Mouse (Mus musculus) Patski (cell line): Measurements from ENCODE around the gene Smarcd3. TPM values are rescaled to one million over a fixed set of nuclear protein-coding genes. Genes with fewer than 3 reads are reported as not detected.
A peak's percentile ranks its signal among the peaks of the same experiment; 100 is the strongest.
"Not testable (repeated sequence)": the region's sequence is repeated elsewhere in the genome, so short reads cannot be mapped to it uniquely, and the experiment has no call there.

Source experiments
- ATAC-seq: fragments of 100-300 bp; one replicate; pipeline ENCODE4 v1.8.0; 2021
- CTCF ChIA-PET: fragments of 350-600 bp; sonication (Branson Sonifier 250); formaldehyde crosslinking; loops from one replicate; lab custom pipeline; 2022; ENCODE audit warnings: inconsistent platforms; lab: Charles Lee
- POLR2A ChIA-PET: fragments of 350-600 bp; sonication (Branson Sonifier 250); formaldehyde crosslinking; loops from one replicate; lab custom pipeline; 2022; ENCODE audit warnings: antibody characterized with exemption, inconsistent platforms; lab: Charles Lee
- DNase-seq: peaks from one replicate; pipeline ENCODE4 v3.0.0-alpha.2; 2011; ENCODE audit warnings: low read depth, low spot score
- H3K27me3 ChIP-seq: fragments of 371-371 bp; one replicate; pipeline ENCODE4 v1.5.1; 2021
- CTCF ChIP-seq: fragments of 100-300 bp; IDR thresholded peaks from one replicate; pipeline ENCODE4 v1.5.1; 2021
- in situ Hi-C: fragments of 300-500 bp; cut with MboI; formaldehyde crosslinking; loops from 3 replicates; pipeline ENCODE4 v1.11.1; 2018; ENCODE audit warnings: low pct_unique_long_range_greater_than_20kb, mixed read lengths
- polyA plus RNA-seq: library from polyadenylated mRNA; unstranded; gene quantifications from one replicate; pipeline ENCODE4 v1.2.3, GENCODE M21; 2021

Gene Smarcd3
- polyA plus RNA-seq, 1 experiment from 2014 or later = 64.3 TPM

DNA sequence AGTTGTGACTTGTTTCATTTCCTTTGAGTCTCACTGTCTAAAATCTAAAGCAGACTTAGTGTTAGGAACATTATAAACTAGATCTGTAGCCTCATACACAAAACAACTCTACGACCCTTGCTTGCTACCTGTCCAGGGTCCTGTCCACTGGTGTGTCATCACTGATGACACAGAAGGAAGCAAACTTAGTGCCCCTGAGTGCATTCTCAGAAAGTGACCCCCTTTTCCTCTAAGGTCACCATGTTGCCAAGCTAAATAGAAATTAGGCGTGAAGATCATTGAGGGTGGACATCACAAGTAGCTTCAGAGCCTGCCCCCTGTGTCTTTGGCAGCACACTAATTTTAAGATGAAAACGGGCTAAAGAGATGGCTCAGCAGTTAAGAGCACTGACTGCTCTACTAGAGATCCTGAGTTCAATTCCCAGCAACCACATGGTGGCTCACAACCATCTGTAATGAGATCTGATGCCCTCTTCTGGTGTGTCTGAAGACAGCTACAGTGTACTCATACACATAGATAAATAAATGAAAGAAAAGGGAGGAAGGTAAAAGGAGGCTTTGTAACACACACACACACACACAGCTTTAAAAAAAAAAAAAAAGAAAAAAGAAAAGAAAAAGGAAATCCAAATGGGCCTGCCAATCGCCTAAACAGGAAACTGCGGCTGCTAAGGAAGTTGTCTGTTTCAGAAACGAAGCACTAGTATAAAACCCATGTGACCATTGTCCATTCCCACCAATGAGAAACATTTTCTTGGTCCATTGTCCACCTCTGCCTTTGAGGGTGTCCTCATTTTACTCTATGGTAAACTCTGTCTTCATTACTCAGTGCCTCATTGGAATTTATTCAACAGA, 45.9 kb downstream of the Smarcd3 start:
- H3K27me3 ChIP-seq = no peaks in the 10 kb centered on the region
- no peak for DNase-seq
- in situ Hi-C loops = no loop called here
- ChIA-PET CTCF (interaction anchor here (2.1 kb wide), 1 partner anchor 19 kb away, joined by 9 read pairs; no protein-coding TSS in a partner anchor), POLR2A (interaction anchor here (0.6 to 1.4 kb wide), 2 partner anchors 38 to 591 kb away, joined by 3 read pairs; partner anchors contain the start of gene Asb10)
- TF ChIP-seq CTCF = no peak
- ATAC-seq = no peak

DNA sequence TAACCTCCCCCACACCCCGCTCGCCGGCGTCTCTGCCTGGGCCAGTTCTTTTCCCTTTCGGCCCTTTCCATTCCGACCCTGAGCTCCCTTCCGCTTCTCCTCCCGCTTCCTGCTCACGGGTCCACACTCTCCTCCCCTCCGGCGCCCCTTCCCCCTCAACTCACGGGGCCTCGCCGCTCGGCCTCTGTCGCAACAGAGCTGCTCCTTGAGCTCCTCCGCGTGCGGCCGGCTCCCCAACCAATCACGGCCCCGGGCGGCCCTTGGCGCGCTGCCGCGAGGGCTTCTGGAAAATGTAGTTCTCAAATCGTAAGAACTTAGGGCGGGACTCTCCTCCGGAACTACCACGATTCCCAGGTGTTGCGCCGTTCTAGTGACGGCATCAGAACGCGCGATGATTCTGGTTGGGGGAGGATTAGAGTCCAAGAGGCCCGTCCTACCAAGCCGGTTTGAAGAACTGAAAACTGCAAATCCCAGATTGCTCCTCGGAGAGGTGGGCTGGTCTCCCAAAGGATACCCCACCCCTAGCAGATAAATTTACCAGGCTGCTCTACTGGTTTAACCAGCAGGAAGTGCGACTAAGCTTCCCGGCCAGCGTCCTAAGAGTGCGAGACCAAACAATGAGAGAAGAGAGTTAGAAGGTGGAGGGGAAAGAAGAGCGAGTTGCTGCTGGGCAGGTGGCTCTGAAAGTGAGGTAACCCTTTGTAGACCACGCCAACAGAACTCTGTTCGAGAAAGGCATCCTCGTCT, 46.9 kb downstream of the Smarcd3 start, which contains the start of gene Abcf2:
Gene Abcf2 (minus strand): TSS at position 285 of the 747 bp plus-strand sequence.
- in situ Hi-C loops = no loop called here
- no peak for TF ChIP-seq CTCF
- DNase-seq (peak; percentile 100), ATAC-seq (peak; percentile 93)
- ChIA-PET POLR2A (interaction anchor here (0.6 to 1.4 kb wide), 4 partner anchors 9 to 590 kb away, joined by 3 to 4 read pairs (median 3); partner anchors contain the start of genes Asb10 and Chpf2), CTCF (interaction anchor here (2.1 kb wide), 1 partner anchor 20 kb away, joined by 9 read pairs; no protein-coding TSS in a partner anchor)
- H3K27me3 ChIP-seq = no peaks in the 10 kb centered on the region

DNA sequence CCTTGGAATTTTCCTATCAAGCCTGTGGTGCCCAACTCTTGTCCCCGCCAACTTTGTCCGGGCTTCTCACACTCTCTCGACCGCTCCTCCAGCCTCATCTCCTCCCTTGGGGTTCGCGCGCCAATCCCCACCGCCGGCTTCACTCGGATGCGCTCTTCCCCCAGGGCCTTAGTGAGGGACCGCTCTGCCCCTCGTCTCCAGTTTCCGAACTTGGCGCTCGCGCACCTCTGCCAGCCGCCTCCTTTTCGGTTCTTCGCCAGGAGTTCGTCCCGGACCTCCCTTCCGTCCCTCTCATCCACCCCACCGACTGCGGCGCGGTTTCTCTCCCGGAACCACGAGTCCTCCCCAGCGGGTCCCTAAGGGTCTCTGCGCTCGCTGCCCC, 47.4 kb downstream of the Smarcd3 start:
- ATAC-seq (peak; percentile 44), DNase-seq (no peak)
- ChIA-PET POLR2A (interaction anchor here (0.9 to 1.4 kb wide), 3 partner anchors 10 to 36 kb away, joined by 3 to 4 read pairs (median 3); partner anchors contain the start of genes Asb10 and Chpf2), CTCF (interaction anchor here (2.1 kb wide), 1 partner anchor 21 kb away, joined by 9 read pairs; no protein-coding TSS in a partner anchor)
- in situ Hi-C loops = no loop called here
- no peak for TF ChIP-seq CTCF
- H3K27me3 ChIP-seq = no peaks in the 10 kb centered on the region

DNA sequence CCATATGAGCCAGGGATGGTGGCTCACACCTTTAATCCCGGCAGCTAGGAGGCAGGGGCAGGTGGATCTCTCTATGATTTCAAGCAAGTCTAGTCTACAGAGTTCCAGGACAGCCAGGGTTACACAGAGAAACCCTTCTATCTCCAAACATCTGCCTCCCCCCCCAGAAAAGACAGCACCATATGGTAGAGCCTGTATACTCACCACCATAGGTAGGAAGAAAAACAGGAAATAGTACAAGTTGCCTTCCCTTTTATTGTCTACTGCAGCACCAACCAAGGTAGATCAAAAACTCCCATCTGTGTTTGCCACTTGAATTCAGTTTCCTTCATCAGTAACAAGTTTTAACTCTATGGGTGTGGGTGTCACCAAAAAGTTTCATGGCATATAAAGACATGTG, 48.3 kb downstream of the Smarcd3 start:
- ATAC-seq = no peak
- ChIA-PET CTCF (interaction anchor here (1.0 to 1.3 kb wide), 3 partner anchors 12 to 22 kb away, joined by 3 to 6 read pairs (median 3); no protein-coding TSS in a partner anchor), POLR2A (interaction anchor here (0.6 kb wide), 1 partner anchor 14 kb away, joined by 3 read pairs; no protein-coding TSS in a partner anchor)
- H3K27me3 ChIP-seq = no peaks in the 10 kb centered on the region
- no peak for TF ChIP-seq CTCF
- no peak for DNase-seq
- in situ Hi-C loops = no loop called here

DNA sequence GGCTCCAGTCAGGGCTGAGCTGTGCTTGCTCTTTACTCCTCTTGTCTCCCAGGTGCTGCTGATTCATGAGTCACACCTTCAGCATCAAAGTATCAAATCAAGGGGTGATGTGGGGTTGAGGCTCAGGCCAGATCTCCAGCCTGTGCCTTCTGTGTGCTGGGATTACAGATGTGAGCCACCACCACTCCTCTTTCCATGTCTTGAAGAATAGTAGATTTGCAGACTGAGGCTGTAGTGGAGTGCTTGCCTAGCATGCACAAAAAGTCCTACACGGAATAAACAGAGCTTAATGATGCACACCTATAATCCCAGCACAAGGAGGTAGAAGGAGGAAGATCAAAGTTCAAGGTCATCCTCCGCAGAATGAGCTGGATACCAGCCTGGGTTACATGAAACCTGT, 67.5 kb downstream of the Smarcd3 start, which contains the start of gene 4931409K22Rik:
Gene 4931409K22Rik (minus strand): TSS at position 101 of the 400 bp plus-strand sequence.
- no peak for DNase-seq
- no peak for TF ChIP-seq CTCF
- ChIA-PET CTCF (interaction anchor here (1.4 to 1.6 kb wide), 2 partner anchors 10 to 26 kb away, joined by 3 to 4 read pairs; no protein-coding TSS in a partner anchor), POLR2A (no interaction called here)
- H3K27me3 ChIP-seq = peaks cover 6% of the 10 kb centered on the region
- ATAC-seq = no peak
- in situ Hi-C loops = no loop called here

DNA sequence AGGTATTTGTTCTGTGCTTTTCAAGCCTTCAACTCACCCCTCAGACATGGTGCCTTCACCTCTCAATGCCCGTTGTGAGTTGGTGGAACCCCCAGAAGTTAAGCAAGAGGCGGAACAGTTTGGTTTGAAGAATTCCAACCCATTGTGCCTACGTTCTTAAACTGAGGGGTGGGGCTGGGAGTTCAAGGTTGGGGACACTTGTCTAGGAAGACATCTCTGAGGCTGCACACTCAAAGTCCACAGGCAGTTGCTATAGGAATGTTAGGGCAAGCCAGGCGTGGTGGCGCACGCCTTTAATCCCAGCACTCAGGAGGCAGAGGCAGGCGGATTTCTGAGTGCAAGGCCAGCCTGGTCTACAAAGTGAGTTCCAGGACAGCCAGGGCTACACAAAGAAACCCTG, 68.9 kb downstream of the Smarcd3 start:
- in situ Hi-C loops, DNase-seq, CTCF ChIA-PET, ATAC-seq, H3K27me3 ChIP-seq, POLR2A ChIA-PET: not testable (repeated sequence)

DNA sequence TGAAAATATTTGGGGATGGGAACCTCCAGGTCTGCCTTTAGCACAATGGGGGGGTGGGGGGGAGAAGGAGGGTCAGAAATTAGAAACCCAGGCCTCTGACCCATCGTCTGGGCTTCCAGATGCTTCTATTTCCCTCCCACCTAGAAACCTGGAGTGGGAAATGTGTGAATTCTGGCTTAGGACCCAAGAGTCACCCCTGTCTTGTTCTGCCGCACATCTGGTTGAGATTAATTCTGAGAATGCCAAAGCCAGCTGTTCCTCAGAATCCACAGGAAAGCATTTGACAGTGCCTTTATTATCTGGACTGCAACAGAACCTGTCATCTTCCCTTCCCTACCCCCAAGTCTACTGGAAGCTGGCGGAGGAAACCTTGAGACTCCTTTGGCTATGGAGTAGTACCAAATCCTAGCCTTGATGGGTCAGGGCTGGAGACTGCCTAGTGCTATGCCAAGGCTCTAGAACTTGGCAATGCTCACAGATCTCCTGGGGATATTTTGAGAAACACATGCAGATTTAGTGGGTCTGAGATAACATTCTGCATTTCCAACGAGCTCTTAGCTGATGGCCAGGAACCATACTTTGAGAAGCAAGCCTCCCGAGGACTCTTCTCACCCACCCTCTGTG, 70.5 kb downstream of the Smarcd3 start:
- CTCF ChIA-PET = no interaction called here

DNA sequence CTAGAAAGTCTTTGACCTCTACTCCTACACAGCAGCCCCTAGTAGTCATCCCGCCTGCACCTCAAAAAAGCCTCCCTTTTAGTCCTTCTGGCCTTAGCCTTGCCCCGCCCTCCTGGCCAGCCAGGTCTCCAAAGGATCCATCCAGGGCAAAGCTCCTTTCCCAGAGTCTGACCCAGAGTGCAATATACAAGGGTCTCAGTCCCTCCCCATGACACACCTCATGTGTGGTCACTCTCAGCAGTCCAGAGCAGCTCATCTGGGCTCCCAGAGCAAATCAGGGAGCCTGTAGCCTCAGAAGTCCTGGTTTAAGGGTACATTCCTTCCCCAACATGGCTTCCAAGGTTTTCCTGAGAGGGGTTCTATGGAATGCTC, 72.9 kb downstream of the Smarcd3 start:
- no peak for TF ChIP-seq CTCF
- POLR2A ChIA-PET = no interaction called here
- CTCF ChIA-PET = interaction anchor here (1.0 kb wide), 1 partner anchor 46 kb away, joined by 4 read pairs; no protein-coding TSS in a partner anchor
- DNase-seq = no peak
- ATAC-seq = no peak
- in situ Hi-C loops = no loop called here
- H3K27me3 ChIP-seq = peaks cover 6% of the 10 kb centered on the region

More for the DNA sequence above, 70.5 kb downstream of the Smarcd3 start:
- no peak for TF ChIP-seq CTCF
- H3K27me3 ChIP-seq = peaks cover 6% of the 10 kb centered on the region
- in situ Hi-C loops = no loop called here
- DNase-seq = no peak
- ATAC-seq = no peak
- POLR2A ChIA-PET = no interaction called here

DNA sequence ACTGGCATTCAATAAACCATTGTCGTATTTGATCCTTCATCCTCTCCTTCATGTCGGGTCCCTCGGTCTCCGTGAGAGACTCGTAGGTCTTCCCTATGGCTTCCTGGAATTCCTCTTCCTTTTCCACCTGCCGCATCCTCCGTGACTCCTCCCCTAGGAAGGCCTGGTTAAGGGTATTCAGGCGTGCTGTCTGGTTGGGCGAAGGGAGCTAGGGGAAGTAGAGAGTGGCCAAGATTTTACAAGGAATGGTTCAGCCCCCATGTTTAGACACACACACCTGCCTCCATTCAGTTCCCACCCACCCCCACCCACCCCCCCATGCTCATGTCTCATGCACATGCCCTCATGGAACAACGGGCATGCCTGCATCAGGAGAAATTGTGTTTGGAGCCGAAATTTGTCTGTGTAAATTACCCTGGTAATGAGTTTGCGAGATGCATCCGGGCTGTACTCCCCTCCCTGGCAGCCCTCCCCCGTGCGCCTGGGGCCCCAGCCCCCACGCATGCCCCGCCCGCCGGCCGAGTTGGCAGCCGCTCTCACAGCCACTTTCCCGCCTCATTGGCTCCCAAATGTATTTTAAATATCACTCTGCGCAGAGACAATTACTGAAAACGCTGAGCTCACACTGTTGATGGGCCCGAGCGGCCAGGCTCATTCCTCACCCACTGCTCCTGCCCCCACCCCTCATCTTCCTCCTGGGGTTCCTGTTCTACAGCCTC, 73.5 kb downstream of the Smarcd3 start:
- H3K27me3 ChIP-seq = peaks cover 6% of the 10 kb centered on the region
- ChIA-PET POLR2A (no interaction called here), CTCF (interaction anchor here (0.8 to 1.0 kb wide), 2 partner anchors 11 to 46 kb away, joined by 3 to 4 read pairs; no protein-coding TSS in a partner anchor)
- in situ Hi-C loops = no loop called here
- no peak for ATAC-seq
- DNase-seq = no peak
- TF ChIP-seq CTCF = no peak
